Comparison of ENCODE assay signal across 9 mouse cellular contexts in genomic region chr7:68823189-68823588, GRCm38 (mm10).
DNase-seq lines count a peak whose midpoint lies in the region; ATAC-seq lines count a peak whose summit lies in the region.
"Had no signal": no experiment of that assay in that cellular context is flagged by ENCODE, and none has a peak within 500 bp of the region (broad histone marks: within the 10 kb centered on the region; RNA-seq: fewer than 3 reads in every experiment).

No protein-coding gene starts in this region.

- intact Hi-C loops in left cerebral cortex, postnatal 10 days (cut with DNase I): loop anchor here (2.0 to 10.0 kb wide), 4 partner anchors 171 to 451 kb away; no protein-coding TSS in a partner anchor

- no peaks in the 10 kb centered on the region for H3K9me3 ChIP-seq in liver, embryonic 12.5 days (replicated peaks)
- no peaks in the 10 kb centered on the region for H3K9me3 ChIP-seq in forebrain, embryonic 11.5 days (ENCODE audit: control insufficient read depth, low read length)
- H3K9me3 ChIP-seq in hindbrain, embryonic 16.5 days (ENCODE audit: control insufficient read depth, low read length): no peaks in the 10 kb centered on the region
- H3K9me3 ChIP-seq in midbrain, embryonic 14.5 days (ENCODE audit: control insufficient read depth, low read length): no peaks in the 10 kb centered on the region
- H3K9me3 ChIP-seq: lung, embryonic 15.5 days had no signal

- no peaks in the 10 kb centered on the region for H3K4me1 ChIP-seq in liver, embryonic 12.5 days
- H3K4me1 ChIP-seq in forebrain, embryonic 11.5 days (replicated peaks; ENCODE audit: control insufficient read depth, insufficient read depth, low read length): no peaks in the 10 kb centered on the region
- no peaks in the 10 kb centered on the region for H3K4me1 ChIP-seq in hindbrain, embryonic 16.5 days (ENCODE audit: control insufficient read depth, insufficient read depth, low read depth, low read length)
- no peaks in the 10 kb centered on the region for H3K4me1 ChIP-seq in midbrain, embryonic 14.5 days (ENCODE audit: control insufficient read depth, insufficient read depth, low read length)
- H3K4me1 ChIP-seq: lung, embryonic 15.5 days had no signal

- ATAC-seq in liver, embryonic 12.5 days: no peak
- peak; percentile 64 for ATAC-seq in forebrain, embryonic 11.5 days (replicated peaks; ENCODE audit: low FRiP score)
- ATAC-seq in hindbrain, embryonic 16.5 days: peak; percentile 45
- peak; percentile 27; the same call in 1 of the 2 replicates for ATAC-seq in midbrain, embryonic 14.5 days (ENCODE audit: low FRiP score, low TSS enrichment)

- no peak overlapping the region for H3K4me3 ChIP-seq in liver, embryonic 12.5 days
- no peak overlapping the region for H3K4me3 ChIP-seq in forebrain, embryonic 11.5 days (ENCODE audit: low read depth, low read length)
- no peak overlapping the region for H3K4me3 ChIP-seq in hindbrain, embryonic 16.5 days (ENCODE audit: low read length)
- H3K4me3 ChIP-seq in midbrain, embryonic 14.5 days (replicated peaks; ENCODE audit: low read depth, low read length): no peak overlapping the region
- H3K4me3 ChIP-seq: lung, embryonic 15.5 days had no signal

- no peaks in the 10 kb centered on the region for H3K36me3 ChIP-seq in liver, embryonic 12.5 days
- H3K36me3 ChIP-seq in forebrain, embryonic 11.5 days (ENCODE audit: control insufficient read depth, insufficient read depth, low read length): no peaks in the 10 kb centered on the region
- H3K36me3 ChIP-seq in hindbrain, embryonic 16.5 days (ENCODE audit: control insufficient read depth, insufficient read depth, low read length): no peaks in the 10 kb centered on the region
- no peaks in the 10 kb centered on the region for H3K36me3 ChIP-seq in midbrain, embryonic 14.5 days (ENCODE audit: control insufficient read depth, insufficient read depth, low read length)
- H3K36me3 ChIP-seq: lung, embryonic 15.5 days had no signal

- DNase-seq in liver: peak; percentile 61
- DNase-seq in c-Kit-positive CD71-positive TER-119-negative erythroid progenitor cells, embryonic 14.5 days (ENCODE audit: low read depth): peak; percentile 17
- peak; percentile 85 for DNase-seq in forebrain, embryonic 11.5 days (ENCODE audit: low spot score)
- DNase-seq in left cerebral cortex, postnatal 10 days (ENCODE audit: extremely low spot score in 1 of 2, low spot score in 2 of 2): peak; percentile 47 to 67
- DNase-seq in midbrain, embryonic 14.5 days: peak; percentile 87
- DNase-seq in spleen, postnatal 4 days (ENCODE audit: low spot score in 2 of 2): peak; percentile 17 to 70

- WGBS in liver, embryonic 12.5 days (ENCODE audit: insufficient replicate concordance): 3% methylated on average over 7 of the region's 7 CpGs
- 3% methylated on average over 7 of the region's 7 CpGs for WGBS in forebrain, embryonic 11.5 days
- WGBS in hindbrain, embryonic 16.5 days: 4% methylated on average over 7 of the region's 7 CpGs
- 5% methylated on average over 7 of the region's 7 CpGs for WGBS in midbrain, embryonic 14.5 days

- H3K27ac ChIP-seq in liver, embryonic 12.5 days: no peak overlapping the region
- H3K27ac ChIP-seq in forebrain, embryonic 11.5 days (ENCODE audit: low read depth, low read length): no peak overlapping the region
- no peak overlapping the region for H3K27ac ChIP-seq in hindbrain, embryonic 16.5 days (ENCODE audit: low read depth, low read length)
- H3K27ac ChIP-seq in midbrain, embryonic 14.5 days (replicated peaks; ENCODE audit: low read depth, low read length): no peak overlapping the region
- H3K27ac ChIP-seq: lung, embryonic 15.5 days had no signal

- H3K9ac ChIP-seq in liver, embryonic 12.5 days: no peak overlapping the region
- no peak overlapping the region for H3K9ac ChIP-seq in forebrain, embryonic 11.5 days (ENCODE audit: low read length)
- H3K9ac ChIP-seq in hindbrain, embryonic 16.5 days (ENCODE audit: low read depth, low read length): no peak overlapping the region
- H3K9ac ChIP-seq in midbrain, embryonic 14.5 days (replicated peaks; ENCODE audit: low read length): no peak overlapping the region
- H3K9ac ChIP-seq: lung, embryonic 15.5 days had no signal

- no peaks in the 10 kb centered on the region for H3K27me3 ChIP-seq in liver, embryonic 12.5 days (replicated peaks)
- no peaks in the 10 kb centered on the region for H3K27me3 ChIP-seq in forebrain, embryonic 11.5 days (ENCODE audit: control insufficient read depth, insufficient read depth, low read length)
- H3K27me3 ChIP-seq in hindbrain, embryonic 16.5 days (replicated peaks; ENCODE audit: control insufficient read depth, insufficient read depth, low read length): no peaks in the 10 kb centered on the region
- H3K27me3 ChIP-seq in midbrain, embryonic 14.5 days (ENCODE audit: control insufficient read depth, insufficient read depth, low read length): no peaks in the 10 kb centered on the region
- H3K27me3 ChIP-seq: lung, embryonic 15.5 days had no signal

- no peak overlapping the region for H3K4me2 ChIP-seq in liver, embryonic 12.5 days
- no peak overlapping the region for H3K4me2 ChIP-seq in forebrain, embryonic 11.5 days (ENCODE audit: low read depth, low read length, severe bottlenecking)
- no peak overlapping the region for H3K4me2 ChIP-seq in hindbrain, embryonic 16.5 days (ENCODE audit: low read length)
- H3K4me2 ChIP-seq in midbrain, embryonic 14.5 days (ENCODE audit: low read length): no peak overlapping the region
- H3K4me2 ChIP-seq: lung, embryonic 15.5 days had no signal

Comparison
In these comparisons a context has a peak if more than half of its experiments do, and no peak if none do; other contexts are left out.
1. DNase-seq: peak in every context shown above with its lines; median percentile 87 in midbrain, embryonic 14.5 days; 85 in forebrain, embryonic 11.5 days; 61 in liver; 57 in left cerebral cortex, postnatal 10 days; 44 in spleen, postnatal 4 days; 17 in c-Kit-positive CD71-positive TER-119-negative erythroid progenitor cells, embryonic 14.5 days.